ENCODE assay signal across 16 mouse cellular contexts in genomic region chr11:63396386-63396785, GRCm38 (mm10).
DNase-seq lines count a peak whose midpoint lies in the region; ATAC-seq and TF ChIP-seq lines count a peak whose summit lies in the region.
"Had no signal": no experiment of that assay in that cellular context is flagged by ENCODE, and none has a peak within 500 bp of the region (broad histone marks: within the 10 kb centered on the region; RNA-seq: fewer than 3 reads in every experiment).

No protein-coding gene starts in this region.

- H3K9ac ChIP-seq in forebrain, embryonic 15.5 days (replicated peaks), result no peak overlapping the region
- no peak overlapping the region; the same call in 1 of the 2 replicates for H3K9ac ChIP-seq in midbrain, embryonic 12.5 days (replicated peaks)
- H3K9ac ChIP-seq: embryonic facial prominence, embryonic 15.5 days; limb, embryonic 13.5 days; liver, embryonic 13.5 days; lung, embryonic 14.5 days; neural tube, embryonic 13.5 days had no signal

- TF ChIP-seq CTCF in layer of hippocampus, adult 2 months (conservative IDR thresholded peaks at IDR 0.05), result no peak

- no peaks in the 10 kb centered on the region for H3K4me1 ChIP-seq in forebrain, embryonic 15.5 days
- H3K4me1 ChIP-seq in forebrain, embryonic 10.5 days, result no peaks in the 10 kb centered on the region
- H3K4me1 ChIP-seq in midbrain, embryonic 12.5 days, result peaks cover 6% of the 10 kb centered on the region; the same call in 1 of the 2 replicates
- H3K4me1 ChIP-seq: embryonic facial prominence, embryonic 15.5 days; heart, embryonic 10.5 days; limb, embryonic 13.5 days; liver, embryonic 13.5 days had no signal

- no peaks in the 10 kb centered on the region for H3K36me3 ChIP-seq in forebrain, embryonic 15.5 days
- no peaks in the 10 kb centered on the region for H3K36me3 ChIP-seq in forebrain, embryonic 10.5 days (replicated peaks)
- H3K36me3 ChIP-seq in midbrain, embryonic 12.5 days, result no peaks in the 10 kb centered on the region
- H3K36me3 ChIP-seq: embryonic facial prominence, embryonic 15.5 days; heart, embryonic 10.5 days; limb, embryonic 13.5 days; liver, embryonic 13.5 days; neural tube, embryonic 13.5 days had no signal

- no peak overlapping the region for H3K4me2 ChIP-seq in forebrain, embryonic 15.5 days (replicated peaks)
- peak overlapping the region; percentile 11 for H3K4me2 ChIP-seq in midbrain, embryonic 12.5 days (replicated peaks)
- H3K4me2 ChIP-seq: embryonic facial prominence, embryonic 15.5 days; limb, embryonic 13.5 days; liver, embryonic 13.5 days; lung, embryonic 14.5 days; neural tube, embryonic 13.5 days had no signal

- no peaks in the 10 kb centered on the region for H3K27me3 ChIP-seq in forebrain, embryonic 15.5 days
- peaks cover 16% of the 10 kb centered on the region for H3K27me3 ChIP-seq in forebrain, embryonic 10.5 days (ENCODE audit: poor library complexity, severe bottlenecking)
- peaks cover 27% of the 10 kb centered on the region for H3K27me3 ChIP-seq in midbrain, embryonic 12.5 days
- H3K27me3 ChIP-seq: embryonic facial prominence, embryonic 15.5 days; liver, embryonic 13.5 days; neural tube, embryonic 13.5 days had no signal

- DNase-seq in forebrain, embryonic 10.5 days (ENCODE audit: extremely low spot score, low spot score), result no peak
- DNase-seq in retina, postnatal 1 day, result peak; percentile 16
- no peak for DNase-seq in retina, embryonic 14.5 days (ENCODE audit: low spot score)
- DNase-seq in layer of hippocampus, adult 2 months (ENCODE audit: low spot score in 2 of 2), result no peak
- no peak for DNase-seq in left cerebral cortex, postnatal 4 days
- DNase-seq: cerebellum, adult 8-10 months; kidney, adult 11 months; liver, embryonic 13.5 days; lung, embryonic 14.5 days; lung, postnatal 36 days had no signal

- intact Hi-C loops in left cerebral cortex, postnatal 4 days (cut with DNase I), result no loop called here

- no peak overlapping the region for H3K4me3 ChIP-seq in forebrain, embryonic 15.5 days
- no peak overlapping the region for H3K4me3 ChIP-seq in forebrain, embryonic 10.5 days
- H3K4me3 ChIP-seq in midbrain, embryonic 12.5 days, result no peak overlapping the region
- no peak overlapping the region for H3K4me3 ChIP-seq in layer of hippocampus, adult 2 months
- H3K4me3 ChIP-seq: embryonic facial prominence, embryonic 15.5 days; heart, embryonic 10.5 days; limb, embryonic 13.5 days; liver, embryonic 13.5 days; neural tube, embryonic 13.5 days had no signal

- WGBS in forebrain, embryonic 15.5 days, result 30% methylated on average over 8 of the region's 8 CpGs
- WGBS in forebrain, embryonic 10.5 days, result 89% methylated on average over 8 of the region's 8 CpGs
- WGBS in midbrain, embryonic 12.5 days, result 55% methylated on average over 8 of the region's 8 CpGs

- ATAC-seq in forebrain, embryonic 15.5 days (replicated peaks), result peak; percentile 48; the same call in 1 of the 2 replicates
- ATAC-seq in midbrain, embryonic 12.5 days (ENCODE audit: low FRiP score, low read depth), result peak; percentile 87

- no peaks in the 10 kb centered on the region for H3K9me3 ChIP-seq in forebrain, embryonic 15.5 days
- H3K9me3 ChIP-seq in forebrain, embryonic 10.5 days, result no peaks in the 10 kb centered on the region
- H3K9me3 ChIP-seq in midbrain, embryonic 12.5 days, result no peaks in the 10 kb centered on the region
- H3K9me3 ChIP-seq: embryonic facial prominence, embryonic 15.5 days; heart, embryonic 10.5 days; limb, embryonic 13.5 days; liver, embryonic 13.5 days; neural tube, embryonic 13.5 days had no signal

- no peak overlapping the region for H3K27ac ChIP-seq in forebrain, embryonic 15.5 days (replicated peaks)
- H3K27ac ChIP-seq in forebrain, embryonic 10.5 days, result no peak overlapping the region
- H3K27ac ChIP-seq in midbrain, embryonic 12.5 days (replicated peaks), result no peak overlapping the region
- H3K27ac ChIP-seq in layer of hippocampus, adult 2 months, result no peak overlapping the region
- H3K27ac ChIP-seq: embryonic facial prominence, embryonic 15.5 days; heart, embryonic 10.5 days; limb, embryonic 13.5 days; liver, embryonic 13.5 days; neural tube, embryonic 13.5 days had no signal
